Mouse (Mus musculus) midbrain, embryonic 15.5 days (tissue): Measurements from ENCODE around the gene Invs. TPM values are rescaled to one million over a fixed set of nuclear protein-coding genes. Genes with fewer than 3 reads are reported as not detected.

ENCODE experiments used
- ATAC-seq: fragments of 200-750 bp; cut with Nextera tagmentation; replicated peaks from 2 replicates; pipeline ENCODE4 v1.8.0; 2017; ENCODE audit warnings: moderate TSS enrichment
- H3K27ac ChIP-seq: fragments of 300-500 bp; sonication (generic); 2 replicates; pipeline ENCODE4 v1.5.1; 2015; ENCODE audit warnings: mild to moderate bottlenecking, inconsistent platforms
- H3K27me3 ChIP-seq: fragments of 300-500 bp; sonication (generic); replicated peaks from 2 replicates; pipeline ENCODE4 v1.6.1; 2015; ENCODE audit warnings: inconsistent platforms
- H3K36me3 ChIP-seq: fragments of 300-500 bp; sonication (generic); replicated peaks from 2 replicates; pipeline ENCODE4 v1.6.1; 2015; ENCODE audit warnings: inconsistent platforms
- H3K4me1 ChIP-seq: fragments of 300-500 bp; sonication (generic); 2 replicates; pipeline ENCODE4 v1.6.1; 2015; ENCODE audit warnings: inconsistent platforms
- H3K4me2 ChIP-seq: fragments of 300-500 bp; sonication (generic); 2 replicates; pipeline ENCODE4 v1.6.1; 2015; ENCODE audit warnings: inconsistent platforms, mild to moderate bottlenecking, moderate library complexity
- H3K4me3 ChIP-seq: fragments of 300-500 bp; sonication (generic); 2 replicates; pipeline ENCODE4 v1.5.1; 2015; ENCODE audit warnings: mild to moderate bottlenecking, inconsistent platforms
- H3K9ac ChIP-seq: fragments of 300-500 bp; sonication (generic); 2 replicates; pipeline ENCODE4 v1.6.1; 2015; ENCODE audit warnings: mild to moderate bottlenecking, inconsistent platforms
- H3K9me3 ChIP-seq: fragments of 300-500 bp; sonication (generic); 2 replicates; pipeline ENCODE4 v1.6.1; 2016; ENCODE audit warnings: inconsistent platforms
- WGBS: fragments of 180-500 bp; shearing (Covaris S2); methylation state at CpG from one replicate; pipeline ENCODE4 v1.1.7; 2015; ENCODE audit warnings: mixed read lengths; 5-methylcytosine and 5-hydroxymethylcytosine counted together
- polyA plus RNA-seq: library from polyadenylated mRNA; unstranded; fragments of >200 nt; fragmentation: Nextera tagmentation; extraction: Ambion mirVana; gene quantifications from 2 replicates; pipeline ENCODE4 v1.2.1, GENCODE M21; 2015

Gene Invs
- polyA plus RNA-seq, 1 experiment from 2014 or later = 8.3 TPM

DNA sequence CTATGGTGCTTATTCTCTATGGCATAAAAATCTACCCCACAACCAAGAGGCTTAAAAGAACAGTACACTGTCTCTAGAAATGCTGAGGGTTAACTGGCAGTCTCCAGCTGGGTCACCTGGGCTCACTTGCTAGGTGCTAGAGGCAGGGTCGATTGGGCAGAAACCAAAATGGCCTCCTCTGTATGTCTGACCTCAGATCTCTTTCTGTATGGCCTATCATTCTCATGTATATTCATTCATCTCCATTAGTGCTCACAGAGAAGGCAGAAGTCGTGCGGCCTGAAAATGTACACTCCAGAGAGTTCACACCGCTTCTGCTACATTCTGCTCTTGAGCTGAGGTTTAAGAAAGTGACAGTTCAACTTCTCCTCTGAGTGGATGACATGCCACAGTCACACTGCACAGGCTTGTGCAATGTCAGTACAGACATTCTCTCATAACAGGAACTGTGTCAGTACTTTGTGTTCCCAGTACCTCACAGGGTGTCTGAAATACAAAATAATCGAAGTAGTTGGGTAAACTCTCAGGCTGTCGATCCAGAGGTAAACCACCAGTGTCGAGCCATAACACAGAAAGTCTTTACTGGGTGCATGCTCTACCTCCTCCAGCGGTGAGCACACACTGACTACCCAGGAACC lies 139.4 kb downstream of the Invs start:
- Histone ChIP-seq H3K4me1 (no peaks in the 10 kb centered on the region), H3K27ac (no peak overlapping the region), H3K9ac (no peak overlapping the region), H3K4me3 (no peak overlapping the region), H3K27me3 (no peaks in the 10 kb centered on the region), H3K9me3 (no peaks in the 10 kb centered on the region), H3K4me2 (no peak overlapping the region), H3K36me3 (no peaks in the 10 kb centered on the region)
- WGBS = 89% methylated on average over 8 of the region's 8 CpGs
- ATAC-seq = no peak

DNA sequence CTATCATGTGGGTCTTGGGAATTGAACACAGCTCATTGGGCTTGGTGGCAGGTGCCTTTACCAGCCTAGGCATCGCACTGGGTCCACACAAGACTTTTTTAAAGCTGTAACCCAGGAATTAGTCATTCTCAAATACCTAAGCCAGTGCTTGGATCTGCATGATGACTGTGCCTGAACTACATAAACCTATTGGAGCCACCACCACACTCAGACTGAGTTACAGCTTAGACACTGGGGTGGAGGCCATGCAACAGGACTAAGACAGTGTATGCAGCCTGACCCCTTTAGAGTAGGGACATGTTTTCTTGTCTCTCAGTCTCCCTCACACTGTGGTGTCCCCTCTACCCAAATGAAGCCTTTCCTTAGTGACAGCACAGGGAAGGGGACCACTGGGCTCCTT lies 143.1 kb downstream of the Invs start:
- H3K9ac ChIP-seq = no peak overlapping the region
- no peak for ATAC-seq
- no peak overlapping the region for H3K4me3 ChIP-seq
- no peaks in the 10 kb centered on the region for H3K27me3 ChIP-seq
- H3K27ac ChIP-seq = no peak overlapping the region
- 94% methylated on average over 1 of the region's 1 CpGs for WGBS
- no peaks in the 10 kb centered on the region for H3K9me3 ChIP-seq
- no peaks in the 10 kb centered on the region for H3K36me3 ChIP-seq
- no peak overlapping the region for H3K4me2 ChIP-seq
- no peaks in the 10 kb centered on the region for H3K4me1 ChIP-seq

DNA sequence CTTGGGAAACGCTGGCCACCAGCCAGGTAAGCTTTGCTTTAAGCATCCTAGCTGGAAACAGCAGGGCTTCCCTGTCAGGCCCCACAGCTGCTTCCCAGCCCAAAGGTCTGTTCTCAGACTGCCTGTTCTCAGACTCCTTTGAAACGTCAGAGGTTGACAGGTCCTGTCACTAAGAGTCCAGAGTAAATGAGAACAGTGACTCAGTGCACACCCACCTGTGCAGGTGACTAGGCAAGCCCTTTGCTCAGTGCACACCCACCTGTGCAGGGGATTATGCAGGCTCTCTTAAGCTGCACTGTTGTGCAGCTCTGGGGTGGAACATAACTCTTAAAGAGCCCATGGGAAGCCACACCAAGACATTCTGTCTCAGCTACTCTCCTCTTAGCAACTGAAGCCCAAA lies 144.2 kb downstream of the Invs start:
- no peak overlapping the region for H3K4me2 ChIP-seq
- H3K27me3 ChIP-seq = no peaks in the 10 kb centered on the region
- no peak overlapping the region for H3K27ac ChIP-seq
- no peaks in the 10 kb centered on the region for H3K4me1 ChIP-seq
- ATAC-seq = no peak
- H3K36me3 ChIP-seq = 0 out of 2 replicates have a peak, but pooled peaks cover 6% of the 10 kb centered on the region
- H3K4me3 ChIP-seq = no peak overlapping the region
- 51% methylated on average over 2 of the region's 2 CpGs for WGBS
- H3K9ac ChIP-seq = no peak overlapping the region
- H3K9me3 ChIP-seq = no peaks in the 10 kb centered on the region

DNA sequence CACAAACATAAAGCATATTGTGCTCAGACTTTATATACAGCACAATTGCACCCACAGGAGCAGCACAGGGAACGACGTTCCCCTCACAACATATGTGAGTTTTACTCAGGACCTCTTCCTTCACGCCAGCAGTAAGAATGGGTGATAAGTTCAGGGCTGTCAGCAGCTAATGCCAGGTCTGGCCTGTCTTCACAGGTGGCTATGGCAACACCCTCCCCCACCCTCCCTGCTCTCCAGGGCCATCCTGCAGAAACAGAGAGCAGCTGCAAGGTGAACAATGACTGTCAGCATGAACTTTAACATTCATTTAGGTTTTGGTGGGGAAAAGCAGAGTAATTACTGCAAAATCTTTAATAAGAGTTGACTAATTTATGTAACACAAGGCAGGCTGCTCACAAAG lies 147.9 kb downstream of the Invs start:
- Histone ChIP-seq H3K36me3 (peaks cover 30% of the 10 kb centered on the region; the same call in 1 of the 2 replicates), H3K4me1 (no peaks in the 10 kb centered on the region), H3K9ac (no peak overlapping the region), H3K9me3 (no peaks in the 10 kb centered on the region), H3K4me2 (no peak overlapping the region), H3K27ac (no peak overlapping the region), H3K27me3 (no peaks in the 10 kb centered on the region), H3K4me3 (no peak overlapping the region)
- no peak for ATAC-seq
- WGBS = 81% methylated on average over 3 of the region's 3 CpGs

DNA sequence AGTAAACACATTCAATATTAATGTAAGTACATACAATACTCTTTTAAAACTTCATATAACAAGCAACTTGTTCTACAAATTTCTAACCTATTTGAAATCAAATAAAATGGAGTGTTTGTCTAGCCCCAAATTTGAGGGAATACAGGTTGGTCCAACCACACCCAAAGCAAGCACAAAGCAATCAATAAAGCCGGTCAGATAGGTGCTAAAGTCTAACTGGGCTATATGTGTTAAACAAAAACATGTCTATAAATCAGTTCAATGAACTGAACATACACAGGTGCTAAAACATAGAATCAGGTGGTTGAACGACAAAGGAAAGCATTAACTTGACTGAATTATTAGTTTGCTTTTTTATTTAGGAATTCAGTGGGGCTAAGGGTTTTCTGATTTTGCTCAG lies 148.5 kb downstream of the Invs start:
- 92% methylated on average over 2 of the region's 2 CpGs for WGBS
- H3K9ac ChIP-seq = no peak overlapping the region
- H3K27me3 ChIP-seq = no peaks in the 10 kb centered on the region
- no peaks in the 10 kb centered on the region for H3K4me1 ChIP-seq
- H3K4me3 ChIP-seq = no peak overlapping the region
- no peak overlapping the region for H3K4me2 ChIP-seq
- no peaks in the 10 kb centered on the region for H3K9me3 ChIP-seq
- no peak for ATAC-seq
- peaks cover 36% of the 10 kb centered on the region for H3K36me3 ChIP-seq
- no peak overlapping the region for H3K27ac ChIP-seq

DNA sequence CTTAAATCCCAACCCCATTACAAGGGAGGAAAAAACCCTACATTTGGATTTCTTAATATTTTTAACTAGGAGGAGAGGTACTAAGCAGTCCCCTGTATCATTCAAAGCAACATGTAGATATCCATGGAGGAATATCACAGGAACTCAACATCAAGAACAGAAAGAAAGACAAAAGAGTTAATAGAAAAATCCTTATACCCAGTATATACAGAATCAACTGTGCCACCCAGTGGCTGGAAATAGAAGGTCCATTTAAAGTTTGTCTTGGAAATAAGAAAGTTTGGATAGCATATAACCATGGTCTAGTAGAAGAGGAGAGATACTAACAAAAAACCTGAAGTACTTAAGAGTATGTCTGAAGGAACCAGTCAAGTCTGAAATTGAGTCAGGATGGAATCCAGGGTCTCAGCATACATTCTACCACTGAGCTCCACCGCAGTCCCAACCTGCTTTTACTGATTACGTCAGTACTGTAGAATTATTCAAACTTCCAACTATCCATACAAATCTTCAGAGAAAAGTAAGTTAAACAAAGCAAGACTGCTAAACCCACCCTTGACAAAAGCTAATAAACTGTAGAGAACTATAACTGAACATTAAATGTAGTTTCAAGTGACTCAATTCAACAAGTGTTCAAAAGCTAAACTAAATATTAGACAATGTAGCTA lies 174.7 kb downstream of the Invs start:
- no peak overlapping the region for H3K4me2 ChIP-seq
- peaks cover 33% of the 10 kb centered on the region for H3K36me3 ChIP-seq
- no peak overlapping the region for H3K4me3 ChIP-seq
- no peaks in the 10 kb centered on the region for H3K4me1 ChIP-seq
- 100% methylated on average over 2 of the region's 2 CpGs for WGBS
- H3K9me3 ChIP-seq = no peaks in the 10 kb centered on the region
- no peak overlapping the region for H3K9ac ChIP-seq
- H3K27ac ChIP-seq = no peak overlapping the region
- ATAC-seq = no peak
- H3K27me3 ChIP-seq = no peaks in the 10 kb centered on the region

DNA sequence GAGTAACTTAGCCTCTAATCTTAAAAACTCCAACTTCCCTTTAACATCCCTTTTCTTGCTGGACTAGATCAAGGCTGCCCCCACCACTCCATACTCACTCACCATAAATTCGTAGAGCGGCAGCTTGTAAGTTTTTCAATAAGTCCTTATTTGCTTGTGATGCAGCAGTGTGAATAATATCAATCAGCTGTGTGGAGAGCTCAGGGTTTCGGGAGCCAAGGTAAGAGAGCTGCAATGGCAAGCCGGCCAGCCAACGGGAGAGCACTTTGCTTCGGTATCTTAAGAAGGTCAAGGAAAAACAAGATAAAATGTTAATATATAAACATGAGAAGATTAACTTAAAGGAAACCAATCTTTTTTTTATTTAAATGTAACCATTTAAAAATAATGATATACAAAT lies 178.9 kb downstream of the Invs start:
- H3K27me3 ChIP-seq = no peaks in the 10 kb centered on the region
- no peak overlapping the region for H3K9ac ChIP-seq
- H3K4me1 ChIP-seq = no peaks in the 10 kb centered on the region
- H3K4me3 ChIP-seq = no peak overlapping the region
- peaks cover 20% of the 10 kb centered on the region; the same call in 1 of the 2 replicates for H3K36me3 ChIP-seq
- no peaks in the 10 kb centered on the region for H3K9me3 ChIP-seq
- ATAC-seq = no peak
- 97% methylated on average over 6 of the region's 6 CpGs for WGBS
- H3K27ac ChIP-seq = no peak overlapping the region
- no peak overlapping the region for H3K4me2 ChIP-seq

DNA sequence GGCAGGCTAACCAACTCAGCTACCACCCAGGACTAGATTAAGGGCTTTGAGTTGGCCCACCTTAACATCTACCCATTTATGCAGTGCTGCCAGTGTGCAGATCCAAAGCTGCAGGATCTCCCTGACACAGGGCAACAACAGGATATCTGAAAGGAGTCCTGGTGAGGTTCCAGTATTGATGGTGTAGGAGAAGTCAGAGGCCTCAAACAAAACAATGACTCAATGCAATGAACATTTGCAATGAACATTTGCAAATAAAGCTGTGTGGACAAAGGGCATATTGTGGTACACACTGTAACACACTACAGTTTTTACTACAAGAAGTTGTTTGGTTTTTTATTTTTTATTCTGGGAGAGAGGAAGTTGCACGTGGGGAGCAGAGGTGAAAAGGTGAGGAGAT lies 181.5 kb downstream of the Invs start:
- H3K4me3 ChIP-seq = no peak overlapping the region
- H3K36me3 ChIP-seq = peaks cover 9% of the 10 kb centered on the region; the same call in 1 of the 2 replicates
- no peak for ATAC-seq
- 94% methylated on average over 1 of the region's 1 CpGs for WGBS
- no peak overlapping the region for H3K4me2 ChIP-seq
- H3K27ac ChIP-seq = no peak overlapping the region
- H3K27me3 ChIP-seq = no peaks in the 10 kb centered on the region
- no peak overlapping the region for H3K9ac ChIP-seq
- no peaks in the 10 kb centered on the region for H3K4me1 ChIP-seq
- no peaks in the 10 kb centered on the region for H3K9me3 ChIP-seq

DNA sequence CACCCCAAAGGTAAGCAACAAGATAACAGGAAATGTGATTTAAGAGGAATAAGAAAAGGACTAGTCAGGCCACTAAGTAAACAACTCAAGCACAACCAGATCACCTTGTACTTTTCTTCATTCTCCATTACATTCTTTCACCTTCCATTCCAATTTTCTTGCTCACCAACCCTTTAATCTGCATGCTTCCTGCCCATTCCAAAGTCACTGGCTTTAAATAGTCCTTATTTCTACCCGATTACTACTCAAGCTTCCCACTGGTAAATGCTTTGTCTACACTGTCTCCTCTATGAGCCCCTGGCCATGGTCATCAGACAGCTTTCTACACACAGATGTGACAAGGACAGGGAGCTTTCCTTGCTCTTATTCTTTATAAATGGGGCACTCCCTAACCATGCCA lies 191.4 kb downstream of the Invs start:
- no peak for ATAC-seq
- no peaks in the 10 kb centered on the region for H3K9me3 ChIP-seq
- no peaks in the 10 kb centered on the region for H3K27me3 ChIP-seq
- peaks cover 8% of the 10 kb centered on the region; the same call in 1 of the 2 replicates for H3K36me3 ChIP-seq
- peak overlapping the region; percentile 89 for H3K4me2 ChIP-seq
- WGBS = 61% methylated on average over 1 of the region's 1 CpGs
- no peak overlapping the region for H3K27ac ChIP-seq
- H3K4me3 ChIP-seq = no peak overlapping the region
- no peak overlapping the region for H3K9ac ChIP-seq
- peaks cover 21% of the 10 kb centered on the region for H3K4me1 ChIP-seq

DNA sequence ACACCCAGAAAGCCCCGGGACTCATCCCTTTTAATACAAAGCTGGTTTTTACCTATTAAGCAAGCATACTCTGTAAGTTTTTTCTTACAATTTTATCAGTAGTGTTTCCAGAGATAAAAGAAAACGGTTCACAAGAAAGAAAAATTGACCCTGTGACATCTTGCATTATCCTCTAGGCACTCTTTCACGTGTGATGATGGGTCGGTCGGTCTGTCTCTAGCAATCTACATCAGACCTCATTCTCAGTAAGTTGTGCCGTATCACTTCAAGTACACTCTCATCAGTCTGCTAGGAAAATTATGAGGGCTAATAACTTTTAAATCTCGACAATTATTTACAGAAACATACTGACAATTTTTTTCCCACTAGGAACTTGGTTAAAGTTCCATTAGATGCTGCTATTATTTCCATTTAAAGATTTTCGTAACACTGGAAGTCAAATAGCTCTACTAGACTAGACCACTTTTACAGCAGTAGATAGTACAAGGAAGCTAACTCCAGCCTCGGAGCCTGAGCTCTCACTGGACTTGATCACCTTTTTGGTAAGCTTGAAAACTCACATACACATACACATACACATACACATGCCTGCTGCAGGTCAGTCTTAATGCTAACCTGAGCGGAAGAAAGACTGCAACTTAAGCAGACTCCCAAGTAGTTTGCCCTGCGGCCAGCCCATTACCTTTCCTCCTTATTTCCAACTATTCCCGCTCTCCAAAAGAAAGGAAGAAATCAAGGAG lies 192.7 kb downstream of the Invs start:
- Histone ChIP-seq H3K27me3 (no peaks in the 10 kb centered on the region), H3K4me2 (peak overlapping the region; percentile 89), H3K4me3 (peak overlapping the region; percentile 90), H3K9me3 (no peaks in the 10 kb centered on the region), H3K4me1 (peaks cover 21% of the 10 kb centered on the region), H3K27ac (no peak overlapping the region), H3K36me3 (peaks cover 8% of the 10 kb centered on the region; the same call in 1 of the 2 replicates), H3K9ac (peak overlapping the region; percentile 79)
- ATAC-seq = no peak
- WGBS = 17% methylated on average over 12 of the region's 12 CpGs

DNA sequence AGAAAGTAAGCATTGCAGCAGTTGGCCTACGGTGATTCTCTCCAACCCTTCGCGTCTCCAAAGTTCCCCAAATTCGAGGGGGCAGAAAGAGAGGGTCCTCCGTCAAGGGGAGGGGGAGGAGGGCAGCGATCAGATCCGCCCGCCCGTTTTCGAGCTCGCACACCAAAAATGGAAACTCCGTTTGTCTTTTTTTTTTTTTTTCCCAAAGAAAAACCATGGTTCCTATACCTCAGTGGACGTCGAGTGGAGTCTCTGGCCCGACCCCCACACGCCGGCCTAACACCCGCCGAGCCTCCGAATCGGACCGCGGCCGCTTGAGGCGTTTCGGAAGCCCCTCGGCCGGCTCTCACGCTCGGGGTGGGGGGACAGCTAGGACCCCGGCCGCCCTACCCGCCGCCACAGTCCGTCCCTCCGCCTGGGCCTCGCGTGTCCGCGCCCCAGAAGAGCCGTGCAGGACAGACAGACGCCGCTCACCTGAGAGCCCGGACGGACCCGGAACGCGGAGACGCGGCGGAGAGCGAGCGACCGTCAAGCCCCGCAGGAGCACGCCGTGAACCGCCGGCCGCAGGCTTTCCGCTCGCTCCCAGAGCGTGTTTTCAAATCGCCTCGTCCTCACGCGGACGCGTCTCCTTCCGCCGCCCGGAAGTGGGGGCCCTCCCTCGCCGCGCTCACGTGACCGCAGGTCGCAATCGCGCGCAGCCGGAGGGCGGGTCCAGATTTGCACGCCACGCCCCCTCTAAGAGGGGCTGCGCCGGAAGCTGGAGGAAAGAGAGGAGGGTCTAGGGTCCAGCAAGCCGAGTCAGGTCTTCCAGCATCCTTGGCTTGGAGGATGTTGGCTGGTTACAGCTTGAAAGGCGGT lies 193.5 kb downstream of the Invs start, which contains the start of gene Tex10:
Tex10 (minus strand) TSS at position 668 of the 859 bp plus-strand sequence.
- H3K9ac ChIP-seq = peak within 1 kb of the TSS; percentile 79
- ATAC-seq = peak; percentile 98
- H3K36me3 ChIP-seq = peaks cover 5% of the 10 kb centered on the region; the same call in 1 of the 2 replicates
- no peaks in the 10 kb centered on the region for H3K27me3 ChIP-seq
- under 1% methylated on average over 87 of the region's 89 CpGs for WGBS
- no peaks in the 10 kb centered on the region for H3K9me3 ChIP-seq
- peak within 1 kb of the TSS; percentile 78 for H3K27ac ChIP-seq
- peaks cover 21% of the 10 kb centered on the region for H3K4me1 ChIP-seq
- H3K4me2 ChIP-seq = peak within 1 kb of the TSS; percentile 89
- H3K4me3 ChIP-seq = peak within 1 kb of the TSS; percentile 90

DNA sequence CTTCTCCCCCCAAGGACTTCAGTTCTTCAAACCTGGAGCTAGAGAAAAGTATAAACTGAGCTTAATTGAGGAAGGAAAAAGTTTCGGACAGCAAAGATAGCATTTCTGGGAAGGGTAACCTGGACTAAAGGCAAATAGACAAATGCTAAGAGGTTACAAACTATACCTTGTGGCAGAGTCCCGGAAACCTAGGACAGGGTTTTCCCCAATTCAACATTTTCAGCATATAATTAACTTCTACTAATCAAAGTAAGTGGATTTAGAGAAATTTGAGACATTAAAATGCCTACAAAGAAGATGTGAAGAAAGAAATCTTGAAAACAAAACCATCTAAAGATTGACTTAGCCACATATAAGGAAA lies 194.1 kb downstream of the Invs start:
- H3K4me3 ChIP-seq = peak overlapping the region; percentile 90
- WGBS = 84% methylated on average over 2 of the region's 2 CpGs
- H3K9me3 ChIP-seq = no peaks in the 10 kb centered on the region
- H3K27ac ChIP-seq = 0 out of 2 replicates have a peak overlapping the region, but pooled peaks have one; percentile 53
- no peak; the same call in 1 of the 2 replicates for ATAC-seq
- H3K36me3 ChIP-seq = no peaks in the 10 kb centered on the region; the same call in 1 of the 2 replicates
- peak overlapping the region; percentile 15; the same call in 1 of the 2 replicates for H3K9ac ChIP-seq
- peak overlapping the region; percentile 89 for H3K4me2 ChIP-seq
- H3K4me1 ChIP-seq = peaks cover 21% of the 10 kb centered on the region
- H3K27me3 ChIP-seq = no peaks in the 10 kb centered on the region
